Mouse (Mus musculus) brain, embryonic 14.5 days (tissue): Measurements from ENCODE around the gene Sost.

Source experiments
- CTCF ChIP-seq: fragments of 200-500 bp; IDR thresholded peaks from 2 replicates; pipeline ENCODE4 v1.5.1; 2012; ENCODE audit warnings: inconsistent platforms, mild to moderate bottlenecking, moderate library complexity, borderline replicate concordance; ENCODE audit not compliant: insufficient read depth, insufficient read length; ENCODE audit errors: extremely low read depth
- POLR2A ChIP-seq: fragments of 200-500 bp; IDR thresholded peaks from 2 replicates; pipeline ENCODE4 v1.6.1; 2012; ENCODE audit warnings: mild to moderate bottlenecking, inconsistent platforms, borderline replicate concordance; ENCODE audit not compliant: poor library complexity, insufficient read depth, insufficient read length, severe bottlenecking; ENCODE audit errors: extremely low read depth

- TF ChIP-seq CTCF (peak; percentile 90; the same call in 1 of the 2 replicates), POLR2A (no peak)
Observed at GRCm38 (mm10) chr11:101919660-101920059, 47.2 kb downstream of the Sost start.
